Mouse (Mus musculus) hindbrain, embryonic 11.5 days (tissue): Measurements from ENCODE around the gene Adgrf1. TPM values are rescaled to one million over a fixed set of nuclear protein-coding genes. Genes with fewer than 3 reads are reported as not detected.
A peak's percentile ranks its signal among the peaks of the same experiment; 100 is the strongest.

ENCODE experiments used
- ATAC-seq: fragments of 200-750 bp; cut with Nextera tagmentation; 2 replicates; pipeline ENCODE4 v1.8.0; 2017; ENCODE audit warnings: mild to moderate bottlenecking, moderate TSS enrichment, moderate library complexity; ENCODE audit not compliant: low FRiP score
- DNase-seq: peaks from one replicate; pipeline ENCODE4 v3.0.0-alpha.2; 2015; ENCODE audit warnings: low spot score
- H3K27ac ChIP-seq: fragments of 300-500 bp; sonication (generic); 2 replicates; pipeline ENCODE4 v1.5.1; 2014; ENCODE audit warnings: mild to moderate bottlenecking, low read depth, low read length
- H3K27me3 ChIP-seq: fragments of 300-500 bp; sonication (generic); 2 replicates; pipeline ENCODE4 v1.6.1; 2014; ENCODE audit warnings: mild to moderate bottlenecking, low read length, moderate library complexity, mixed read lengths; ENCODE audit not compliant: control insufficient read depth, insufficient read depth
- H3K36me3 ChIP-seq: fragments of 300-500 bp; sonication (generic); 2 replicates; pipeline ENCODE4 v1.6.1; 2014; ENCODE audit warnings: mild to moderate bottlenecking, low read length, moderate library complexity, mixed read lengths; ENCODE audit not compliant: control insufficient read depth, insufficient read depth
- H3K4me1 ChIP-seq: fragments of 300-500 bp; sonication (generic); replicated peaks from 2 replicates; pipeline ENCODE4 v1.6.1; 2014; ENCODE audit warnings: low read length, mixed read lengths; ENCODE audit not compliant: control insufficient read depth, insufficient read depth
- H3K4me2 ChIP-seq: fragments of 300-500 bp; sonication (generic); replicated peaks from 2 replicates; pipeline ENCODE4 v1.6.1; 2014; ENCODE audit warnings: mild to moderate bottlenecking, low read depth, low read length
- H3K4me3 ChIP-seq: fragments of 300-500 bp; sonication (generic); 2 replicates; pipeline ENCODE4 v1.5.1; 2014; ENCODE audit warnings: low read depth, low read length
- H3K9ac ChIP-seq: fragments of 300-500 bp; sonication (generic); 2 replicates; pipeline ENCODE4 v1.6.1; 2014; ENCODE audit warnings: low read depth, low read length
- H3K9me3 ChIP-seq: fragments of 300-500 bp; sonication (generic); 2 replicates; pipeline ENCODE4 v1.6.1; 2016; ENCODE audit warnings: low read length; ENCODE audit not compliant: control insufficient read depth
- WGBS: fragments of 180-500 bp; shearing (Covaris S2); extraction: QIAGEN DNeasy Blood & Tissue Kit; methylation state at CpG from one replicate; pipeline ENCODE4 v1.1.7; 2014; 5-methylcytosine and 5-hydroxymethylcytosine counted together
- polyA plus RNA-seq: library from polyadenylated mRNA; unstranded; fragments of >200 nt; fragmentation: Nextera tagmentation; extraction: Ambion mirVana; gene quantifications from 2 replicates; pipeline ENCODE4 v1.2.1, GENCODE M21; 2014

Gene Adgrf1
- polyA plus RNA-seq, 1 experiment from 2014 or later, result not detected

DNA sequence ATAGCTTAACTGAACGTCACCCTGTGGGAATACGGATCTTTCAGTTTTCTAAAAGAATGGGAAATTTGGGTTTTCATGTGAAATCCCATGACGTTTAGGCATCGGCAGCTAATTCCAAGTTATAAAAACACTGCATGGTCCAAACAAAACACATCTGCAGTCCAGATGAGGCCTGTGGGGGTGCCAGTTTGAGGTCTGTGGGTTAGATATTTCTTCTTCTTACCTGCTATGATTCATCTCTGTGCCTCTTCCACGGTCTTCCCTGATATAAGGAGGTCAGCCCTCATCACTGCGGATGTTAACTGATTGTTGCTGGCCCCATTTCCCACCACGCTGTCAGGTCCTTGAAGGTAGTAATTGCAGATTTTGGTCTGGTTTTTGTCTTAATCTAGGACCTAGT lies 5.4 kb upstream of the Adgrf1 start:
- H3K9ac ChIP-seq, result no peak overlapping the region
- DNase-seq (peak; percentile 23), ATAC-seq (0 out of 2 replicates have a peak, but pooled peaks have one; percentile 13)
- no peak overlapping the region for H3K4me2 ChIP-seq
- no peak overlapping the region for H3K4me3 ChIP-seq
- no peaks in the 10 kb centered on the region for H3K9me3 ChIP-seq
- H3K4me1 ChIP-seq, result no peaks in the 10 kb centered on the region
- no peak overlapping the region for H3K27ac ChIP-seq
- H3K36me3 ChIP-seq, result no peaks in the 10 kb centered on the region
- no peaks in the 10 kb centered on the region for H3K27me3 ChIP-seq
- 72% methylated on average over 7 of the region's 7 CpGs for WGBS

DNA sequence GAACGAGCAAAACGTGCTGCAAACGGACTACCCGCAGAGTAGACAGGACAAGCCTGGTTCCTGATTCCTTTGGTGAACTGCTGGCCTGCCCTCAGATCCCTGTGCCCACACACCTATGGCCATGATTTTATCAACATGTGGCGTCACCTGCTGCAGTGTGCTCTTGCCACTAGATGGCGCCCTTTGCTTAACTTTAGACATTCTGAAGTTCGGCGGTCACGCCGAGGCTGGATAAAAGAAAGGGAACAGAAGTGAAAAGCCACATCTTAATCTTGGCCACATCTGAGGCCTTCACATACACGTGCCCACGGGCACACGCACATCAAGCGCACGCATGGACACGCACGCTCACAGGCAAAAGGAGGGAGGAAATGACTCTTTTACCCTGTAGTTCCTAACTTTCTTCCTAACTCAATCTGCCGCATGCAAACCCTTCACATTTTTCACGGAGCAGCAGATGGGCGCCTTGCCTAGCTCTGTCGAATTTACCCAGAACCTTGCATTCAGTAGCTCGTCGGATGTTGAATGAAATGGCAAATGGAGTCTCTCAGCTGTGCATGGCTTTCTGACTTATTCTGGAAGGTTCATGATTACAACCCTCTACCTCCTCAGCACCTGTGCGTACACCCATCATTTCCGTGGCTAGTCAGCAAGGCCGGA lies 4.8 kb upstream of the Adgrf1 start:
- DNase-seq (peak; percentile 93), ATAC-seq (peak; percentile 82)
- no peak overlapping the region for H3K27ac ChIP-seq
- no peak overlapping the region for H3K4me3 ChIP-seq
- H3K4me2 ChIP-seq, result no peak overlapping the region
- H3K4me1 ChIP-seq, result no peaks in the 10 kb centered on the region
- WGBS, result 28% methylated on average over 26 of the region's 26 CpGs
- no peaks in the 10 kb centered on the region for H3K27me3 ChIP-seq
- H3K36me3 ChIP-seq, result no peaks in the 10 kb centered on the region
- no peak overlapping the region for H3K9ac ChIP-seq
- H3K9me3 ChIP-seq, result no peaks in the 10 kb centered on the region

DNA sequence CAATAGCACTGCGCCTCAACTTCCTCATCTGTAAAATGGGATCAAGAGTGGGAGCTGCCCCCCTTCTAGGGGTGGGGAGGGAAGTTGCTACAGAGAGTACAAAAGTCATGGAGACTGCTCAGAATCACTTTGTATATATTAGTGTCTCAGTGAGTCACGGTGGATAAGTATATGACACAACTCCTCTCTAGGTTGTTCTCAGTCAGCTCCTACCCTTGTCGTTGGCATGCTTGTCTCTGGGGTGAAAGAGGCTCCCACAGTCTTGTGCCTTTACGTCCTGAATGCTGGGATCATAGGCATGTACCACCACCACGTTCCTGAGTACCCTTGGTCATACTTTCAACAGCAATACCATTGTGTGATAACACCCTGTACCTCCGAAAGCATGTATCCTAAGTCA lies 4.2 kb upstream of the Adgrf1 start:
- no peak for ATAC-seq
- H3K4me1 ChIP-seq, result no peaks in the 10 kb centered on the region
- H3K9me3 ChIP-seq, result no peaks in the 10 kb centered on the region
- no peaks in the 10 kb centered on the region for H3K27me3 ChIP-seq
- DNase-seq, result no peak
- no peak overlapping the region for H3K9ac ChIP-seq
- H3K4me2 ChIP-seq, result no peak overlapping the region
- no peak overlapping the region for H3K27ac ChIP-seq
- 92% methylated on average over 6 of the region's 6 CpGs for WGBS
- H3K4me3 ChIP-seq, result no peak overlapping the region
- no peaks in the 10 kb centered on the region for H3K36me3 ChIP-seq

DNA sequence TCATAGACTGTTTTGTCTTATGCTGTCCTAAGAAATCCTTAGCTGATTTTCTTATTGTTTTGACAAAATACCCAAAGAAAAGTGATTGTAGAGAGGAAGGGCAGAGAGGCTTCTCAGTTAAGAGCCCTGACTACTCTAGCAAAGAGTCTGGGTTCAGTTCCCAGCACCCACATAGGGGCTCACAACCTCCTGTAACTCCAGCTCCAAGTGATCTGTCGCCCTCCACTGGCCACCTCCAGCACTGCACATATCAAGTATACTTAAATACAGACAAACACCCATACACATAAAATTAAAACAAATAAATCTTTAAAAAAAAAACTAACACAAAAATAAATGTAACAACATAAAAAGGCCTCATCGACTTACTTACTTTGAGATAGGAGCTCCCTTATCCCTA lies 3.5 kb upstream of the Adgrf1 start:
- no peak overlapping the region for H3K27ac ChIP-seq
- no peak overlapping the region for H3K9ac ChIP-seq
- ATAC-seq (no peak), DNase-seq (no peak)
- no peaks in the 10 kb centered on the region for H3K27me3 ChIP-seq
- no peaks in the 10 kb centered on the region for H3K36me3 ChIP-seq
- H3K4me1 ChIP-seq, result no peaks in the 10 kb centered on the region
- H3K4me3 ChIP-seq, result no peak overlapping the region
- WGBS, result 81% methylated on average over 2 of the region's 2 CpGs
- H3K9me3 ChIP-seq, result no peaks in the 10 kb centered on the region
- H3K4me2 ChIP-seq, result no peak overlapping the region

DNA sequence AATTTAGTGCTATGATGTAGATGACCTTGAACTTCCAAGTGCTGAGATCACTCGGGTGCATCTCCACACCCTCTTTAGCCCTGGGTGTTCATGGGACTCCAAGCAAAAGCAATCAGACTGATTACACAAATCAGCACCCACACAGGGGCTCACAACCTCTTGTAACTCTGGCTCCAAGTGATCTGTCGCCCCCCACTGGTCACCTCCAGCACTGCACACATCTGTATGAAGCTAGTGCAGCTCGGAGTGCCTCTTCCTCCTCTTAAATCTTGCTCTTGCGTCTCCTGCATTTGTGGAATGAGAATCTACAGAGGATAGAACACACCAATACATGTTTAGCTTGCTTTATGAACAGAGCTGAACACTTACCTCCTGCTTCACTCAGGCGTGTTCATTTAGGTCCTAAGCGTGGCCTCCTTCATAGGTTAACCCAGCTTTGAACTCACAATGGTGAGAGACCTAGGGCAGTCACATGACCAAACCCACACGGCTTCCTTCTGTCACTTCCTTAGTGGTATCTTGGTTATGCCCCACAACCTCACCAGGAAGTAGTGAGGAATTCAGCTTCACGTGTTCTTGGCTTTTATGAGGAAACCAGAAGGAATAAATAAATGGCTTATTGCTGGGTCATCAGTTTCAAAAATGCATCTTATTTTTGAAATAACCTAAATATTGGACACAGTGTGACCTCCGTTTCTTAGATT lies 2.9 kb upstream of the Adgrf1 start:
- H3K9me3 ChIP-seq, result no peaks in the 10 kb centered on the region
- no peak for ATAC-seq
- 92% methylated on average over 9 of the region's 9 CpGs for WGBS

DNA sequence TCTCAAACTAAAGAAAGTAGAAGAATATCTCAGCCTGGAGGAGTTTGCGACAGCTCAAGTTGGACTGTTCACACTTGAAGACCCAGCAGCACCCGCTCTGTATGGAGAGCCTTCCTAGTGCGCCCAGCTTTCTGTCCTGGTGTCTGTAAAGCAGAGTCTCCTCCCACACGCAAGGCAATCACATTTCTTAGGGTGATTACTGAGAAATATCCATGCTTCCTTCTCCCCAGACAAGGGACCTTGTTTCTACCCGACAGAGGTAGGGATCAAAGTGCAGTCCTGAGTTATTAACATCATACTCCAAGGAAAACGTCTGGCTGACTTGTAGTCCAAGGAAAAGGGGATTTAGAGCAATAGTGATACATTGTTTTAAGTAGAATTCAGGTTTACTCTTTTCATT lies 6.1 kb downstream of the Adgrf1 start:
- H3K27me3 ChIP-seq, result no peaks in the 10 kb centered on the region
- H3K4me3 ChIP-seq, result no peak overlapping the region
- ATAC-seq (no peak), DNase-seq (no peak)
- H3K9me3 ChIP-seq, result no peaks in the 10 kb centered on the region
- no peaks in the 10 kb centered on the region for H3K36me3 ChIP-seq
- H3K4me1 ChIP-seq, result no peaks in the 10 kb centered on the region
- no peak overlapping the region for H3K9ac ChIP-seq
- H3K27ac ChIP-seq, result no peak overlapping the region
- H3K4me2 ChIP-seq, result no peak overlapping the region
- WGBS, result 86% methylated on average over 6 of the region's 6 CpGs

More for the DNA sequence above, 2.9 kb upstream of the Adgrf1 start:
- no peak overlapping the region for H3K4me3 ChIP-seq
- no peak overlapping the region for H3K27ac ChIP-seq
- no peak for DNase-seq
- H3K4me1 ChIP-seq, result no peaks in the 10 kb centered on the region
- H3K36me3 ChIP-seq, result no peaks in the 10 kb centered on the region
- no peak overlapping the region for H3K9ac ChIP-seq
- no peak overlapping the region for H3K4me2 ChIP-seq
- H3K27me3 ChIP-seq, result no peaks in the 10 kb centered on the region

DNA sequence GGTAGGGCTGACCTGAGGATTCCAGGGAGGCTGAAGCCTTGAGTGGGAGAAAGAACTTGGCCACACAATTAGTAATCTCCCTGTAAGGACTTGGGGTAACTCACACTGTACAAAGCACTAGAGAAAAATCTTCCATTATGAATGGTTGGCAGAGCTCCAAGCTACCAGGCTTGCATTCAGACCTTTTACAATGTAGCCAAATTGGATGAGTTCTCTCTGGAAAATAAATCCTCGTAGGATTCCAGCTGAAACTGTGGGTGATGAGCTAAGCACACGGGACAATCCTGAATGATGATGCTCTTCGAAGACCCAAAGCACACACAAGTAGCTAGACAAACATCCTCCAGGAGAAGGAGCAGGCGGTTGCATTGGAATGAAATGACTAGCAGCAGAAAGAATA lies 7.1 kb downstream of the Adgrf1 start:
- Histone ChIP-seq H3K4me2 (no peak overlapping the region), H3K27ac (no peak overlapping the region), H3K4me3 (no peak overlapping the region), H3K4me1 (no peaks in the 10 kb centered on the region), H3K9me3 (no peaks in the 10 kb centered on the region), H3K36me3 (no peaks in the 10 kb centered on the region), H3K27me3 (no peaks in the 10 kb centered on the region), H3K9ac (no peak overlapping the region)
- 86% methylated on average over 4 of the region's 4 CpGs for WGBS
- no peak for DNase-seq
- no peak for ATAC-seq

DNA sequence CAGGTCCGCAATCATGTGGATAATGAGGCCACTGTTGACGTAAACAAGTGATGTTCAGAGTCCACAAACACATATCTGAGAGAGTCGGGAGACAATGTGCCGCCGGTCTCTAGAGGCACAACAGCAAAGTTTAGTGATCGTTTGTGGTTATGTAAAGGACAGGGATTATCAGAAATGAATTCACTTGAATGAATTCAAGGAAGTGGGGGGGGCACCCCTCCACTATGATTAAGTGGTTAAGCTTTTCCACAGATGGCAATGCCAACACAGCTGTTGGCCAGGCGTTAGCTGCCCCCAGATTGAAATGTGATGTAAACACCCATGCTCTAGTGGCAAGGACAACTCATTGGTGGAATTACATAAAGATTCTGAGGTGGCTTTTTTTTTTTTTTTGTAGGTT lies 9.5 kb downstream of the Adgrf1 start:
- 85% methylated on average over 7 of the region's 7 CpGs for WGBS
- ATAC-seq (no peak), DNase-seq (no peak)
- Histone ChIP-seq H3K4me1 (no peaks in the 10 kb centered on the region), H3K36me3 (no peaks in the 10 kb centered on the region), H3K4me2 (no peak overlapping the region), H3K9me3 (no peaks in the 10 kb centered on the region), H3K27me3 (no peaks in the 10 kb centered on the region), H3K9ac (no peak overlapping the region), H3K4me3 (no peak overlapping the region), H3K27ac (no peak overlapping the region)

DNA sequence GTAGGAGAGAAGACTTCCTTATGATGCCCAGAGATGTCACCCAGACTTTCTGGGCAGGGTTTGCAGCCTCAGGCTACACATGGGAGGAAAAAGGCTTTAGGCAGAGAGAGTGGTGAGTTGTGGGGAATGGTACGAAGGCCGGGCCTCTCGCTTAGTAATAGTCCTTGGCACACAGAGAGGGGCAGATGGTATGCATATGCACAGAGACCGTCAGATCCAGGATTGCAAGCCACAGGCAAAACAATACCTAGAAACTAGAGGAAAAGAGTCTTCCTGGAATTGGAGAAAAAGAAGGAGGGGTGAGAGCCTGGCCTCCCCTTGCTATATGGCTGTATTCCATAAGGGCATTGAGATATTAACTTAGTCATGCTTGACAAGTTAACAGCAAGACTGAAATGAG lies 12.2 kb downstream of the Adgrf1 start:
- Histone ChIP-seq H3K9me3 (no peaks in the 10 kb centered on the region), H3K4me3 (no peak overlapping the region), H3K36me3 (no peaks in the 10 kb centered on the region), H3K4me2 (no peak overlapping the region), H3K27ac (no peak overlapping the region), H3K4me1 (no peaks in the 10 kb centered on the region), H3K27me3 (no peaks in the 10 kb centered on the region), H3K9ac (no peak overlapping the region)
- ATAC-seq (no peak), DNase-seq (no peak)
- 87% methylated on average over 4 of the region's 4 CpGs for WGBS
